Mouse (Mus musculus): ENCODE results near the gene Adamts15. TPM values are rescaled to one million over a fixed set of nuclear protein-coding genes. Genes with fewer than 3 reads are reported as not detected.

The Adamts15 gene
- polyA plus RNA-seq, 1 experiment from 2014 or later = 8.0 TPM

DNA sequence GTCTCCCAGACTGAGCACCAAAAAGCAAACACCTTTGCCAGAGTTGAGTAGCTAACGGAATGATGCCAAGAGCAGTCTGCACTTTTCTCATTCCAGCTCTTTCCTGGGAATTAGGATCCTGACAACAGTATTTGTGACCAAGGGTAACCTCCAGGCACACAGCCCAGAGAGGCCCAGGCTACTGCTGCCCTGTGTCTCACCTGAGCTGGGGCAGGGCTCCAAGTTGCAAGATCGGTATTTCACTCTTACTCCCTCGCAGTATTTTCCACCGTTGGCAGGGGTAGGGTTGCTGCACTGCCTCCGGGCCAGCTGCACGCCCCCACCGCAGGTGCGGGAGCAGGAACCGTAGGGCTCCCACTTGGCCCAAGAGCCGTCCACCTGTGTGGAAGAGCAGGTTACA is 16.4 kb downstream of the Adamts15 start:
- ATAC-seq (replicated peaks; ENCODE audit: low FRiP score) = no peak
- Histone ChIP-seq H3K36me3 (peaks cover 30% of the 10 kb centered on the region), H3K27me3 (no peaks in the 10 kb centered on the region), H3K4me2 (no peak overlapping the region), H3K9ac (no peak overlapping the region), H3K9me3 (replicated peaks) (no peaks in the 10 kb centered on the region), H3K27ac (no peak overlapping the region), H3K4me1 (0 out of 2 replicates have a peak, but pooled peaks cover 3% of the 10 kb centered on the region), H3K4me3 (replicated peaks) (no peak overlapping the region)
- WGBS = 75% methylated on average over 10 of the region's 10 CpGs

DNA sequence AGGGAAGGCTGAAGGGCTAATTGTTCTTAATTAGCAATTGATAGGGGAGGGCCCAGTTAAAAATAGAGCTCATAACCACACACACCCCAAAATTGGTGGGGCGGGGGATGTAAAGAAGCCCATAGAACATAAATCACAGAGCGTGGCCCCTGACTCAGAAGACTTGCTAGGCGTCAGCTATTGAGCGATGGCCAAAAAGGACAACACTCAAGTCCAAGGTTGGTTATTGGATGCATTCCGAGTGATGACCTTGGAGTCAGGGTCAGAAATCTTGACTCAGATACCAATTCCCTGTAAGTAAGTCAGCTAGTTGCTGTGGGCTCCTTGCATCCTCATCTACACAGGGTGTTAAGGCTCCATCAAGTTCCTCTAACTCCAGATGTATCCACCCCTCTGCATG is 19.0 kb downstream of the Adamts15 start:
- no peaks in the 10 kb centered on the region for H3K27me3 ChIP-seq
- peaks cover 33% of the 10 kb centered on the region for H3K36me3 ChIP-seq
- H3K9me3 ChIP-seq (replicated peaks) = no peaks in the 10 kb centered on the region
- H3K4me3 ChIP-seq (replicated peaks) = no peak overlapping the region
- 92% methylated on average over 5 of the region's 5 CpGs for WGBS
- 0 out of 2 replicates have a peak, but pooled peaks cover 3% of the 10 kb centered on the region for H3K4me1 ChIP-seq
- H3K27ac ChIP-seq = no peak overlapping the region
- H3K4me2 ChIP-seq = no peak overlapping the region
- H3K9ac ChIP-seq = no peak overlapping the region
- ATAC-seq (replicated peaks; ENCODE audit: low FRiP score) = no peak

GRCm38 (mm10) chr9:30902641-30903040 is 19.6 kb downstream of the Adamts15 start:
- 92% methylated on average over 7 of the region's 7 CpGs for WGBS
- no peak for ATAC-seq (replicated peaks; ENCODE audit: low FRiP score)

DNA sequence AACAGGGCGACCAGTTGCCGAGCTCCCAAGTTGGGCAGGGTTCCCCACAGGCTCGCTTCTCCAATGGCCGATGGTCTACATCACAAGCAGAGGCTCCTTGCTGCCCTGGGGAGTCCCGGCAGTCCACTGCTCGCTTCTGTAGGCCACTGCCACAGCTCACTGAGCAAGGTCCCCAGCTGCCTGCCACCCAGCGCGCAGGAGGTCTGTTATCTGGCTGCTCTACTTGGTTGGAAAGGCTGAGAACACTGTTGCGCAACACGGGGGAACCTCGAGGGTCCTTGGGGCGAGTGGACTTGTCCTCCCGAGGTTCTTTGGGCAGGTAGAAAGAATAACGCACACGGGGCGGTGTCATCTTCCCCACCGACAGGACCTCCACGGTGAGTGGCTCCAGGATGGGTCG is 20.1 kb downstream of the Adamts15 start:
- H3K9me3 ChIP-seq (replicated peaks) = no peaks in the 10 kb centered on the region

More at GRCm38 (mm10) chr9:30902641-30903040, 19.6 kb downstream of the Adamts15 start:
- Histone ChIP-seq H3K4me3 (replicated peaks) (no peak overlapping the region), H3K9ac (no peak overlapping the region), H3K9me3 (replicated peaks) (no peaks in the 10 kb centered on the region), H3K27me3 (no peaks in the 10 kb centered on the region), H3K4me2 (no peak overlapping the region), H3K36me3 (peaks cover 33% of the 10 kb centered on the region), H3K4me1 (0 out of 2 replicates have a peak, but pooled peaks cover 3% of the 10 kb centered on the region), H3K27ac (no peak overlapping the region)

GRCm38 (mm10) chr9:30897169-30897568 is 25.1 kb downstream of the Adamts15 start:
- no peak for ATAC-seq (replicated peaks; ENCODE audit: low FRiP score)
- WGBS = 76% methylated on average over 2 of the region's 2 CpGs
- Histone ChIP-seq H3K9me3 (replicated peaks) (no peaks in the 10 kb centered on the region), H3K36me3 (peaks cover 18% of the 10 kb centered on the region), H3K4me3 (replicated peaks) (no peak overlapping the region), H3K27me3 (no peaks in the 10 kb centered on the region), H3K9ac (no peak overlapping the region), H3K4me1 (0 out of 2 replicates have a peak, but pooled peaks cover 6% of the 10 kb centered on the region), H3K4me2 (no peak overlapping the region), H3K27ac (no peak overlapping the region)

More for the DNA sequence above, 20.1 kb downstream of the Adamts15 start:
- WGBS = 94% methylated on average over 19 of the region's 19 CpGs
- Histone ChIP-seq H3K27me3 (no peaks in the 10 kb centered on the region), H3K27ac (peak overlapping the region; percentile 13; the same call in 1 of the 2 replicates), H3K4me3 (replicated peaks) (no peak overlapping the region), H3K4me1 (0 out of 2 replicates have a peak, but pooled peaks cover 3% of the 10 kb centered on the region), H3K36me3 (peaks cover 33% of the 10 kb centered on the region), H3K9ac (no peak overlapping the region), H3K4me2 (no peak overlapping the region)
- ATAC-seq (replicated peaks; ENCODE audit: low FRiP score) = 0 out of 2 replicates have a peak, but pooled peaks have one; percentile 6

- ATAC-seq (replicated peaks; ENCODE audit: low FRiP score) = no peak
- peaks cover 13% of the 10 kb centered on the region for H3K36me3 ChIP-seq
- no peaks in the 10 kb centered on the region for H3K9me3 ChIP-seq (replicated peaks)
- no peak overlapping the region for H3K4me3 ChIP-seq (replicated peaks)
- no peaks in the 10 kb centered on the region for H3K27me3 ChIP-seq
- H3K4me1 ChIP-seq = 0 out of 2 replicates have a peak, but pooled peaks cover 6% of the 10 kb centered on the region
- no peak overlapping the region for H3K4me2 ChIP-seq
- no peak overlapping the region for H3K9ac ChIP-seq
- WGBS = 69% methylated on average over 5 of the region's 5 CpGs
- no peak overlapping the region for H3K27ac ChIP-seq
Observed at GRCm38 (mm10) chr9:30896752-30897151, 25.5 kb downstream of the Adamts15 start.

- H3K9ac ChIP-seq = no peak overlapping the region
- no peak overlapping the region for H3K27ac ChIP-seq
- 0 out of 2 replicates have a peak, but pooled peaks cover 2% of the 10 kb centered on the region for H3K36me3 ChIP-seq
- H3K4me1 ChIP-seq = 0 out of 2 replicates have a peak, but pooled peaks cover 6% of the 10 kb centered on the region
- no peaks in the 10 kb centered on the region for H3K27me3 ChIP-seq
- ATAC-seq (replicated peaks; ENCODE audit: low FRiP score) = no peak
- no peaks in the 10 kb centered on the region for H3K9me3 ChIP-seq (replicated peaks)
- WGBS = 84% methylated on average over 3 of the region's 3 CpGs
- no peak overlapping the region for H3K4me3 ChIP-seq (replicated peaks)
- no peak overlapping the region for H3K4me2 ChIP-seq
Observed at GRCm38 (mm10) chr9:30895618-30896017, 26.6 kb downstream of the Adamts15 start.

GRCm38 (mm10) chr9:30886276-30886675 is 36.0 kb downstream of the Adamts15 start:
- Histone ChIP-seq H3K9ac (no peak overlapping the region), H3K4me3 (replicated peaks) (no peak overlapping the region), H3K4me2 (no peak overlapping the region), H3K36me3 (no peaks in the 10 kb centered on the region), H3K27me3 (no peaks in the 10 kb centered on the region), H3K9me3 (replicated peaks) (no peaks in the 10 kb centered on the region), H3K27ac (no peak overlapping the region), H3K4me1 (no peaks in the 10 kb centered on the region)
- ATAC-seq (replicated peaks; ENCODE audit: low FRiP score) = no peak
- 82% methylated on average over 3 of the region's 3 CpGs for WGBS

- Histone ChIP-seq H3K4me1 (no peaks in the 10 kb centered on the region), H3K9me3 (replicated peaks) (no peaks in the 10 kb centered on the region), H3K9ac (no peak overlapping the region), H3K4me2 (no peak overlapping the region), H3K27me3 (no peaks in the 10 kb centered on the region), H3K4me3 (replicated peaks) (no peak overlapping the region), H3K36me3 (no peaks in the 10 kb centered on the region), H3K27ac (no peak overlapping the region)
- 84% methylated on average over 9 of the region's 9 CpGs for WGBS
- no peak for ATAC-seq (replicated peaks; ENCODE audit: low FRiP score)
Observed at GRCm38 (mm10) chr9:30880553-30880952, 41.7 kb downstream of the Adamts15 start.

- WGBS = 76% methylated on average over 2 of the region's 2 CpGs
- no peak for ATAC-seq (replicated peaks; ENCODE audit: low FRiP score)
Observed at GRCm38 (mm10) chr9:30879947-30880273, 42.3 kb downstream of the Adamts15 start.

DNA sequence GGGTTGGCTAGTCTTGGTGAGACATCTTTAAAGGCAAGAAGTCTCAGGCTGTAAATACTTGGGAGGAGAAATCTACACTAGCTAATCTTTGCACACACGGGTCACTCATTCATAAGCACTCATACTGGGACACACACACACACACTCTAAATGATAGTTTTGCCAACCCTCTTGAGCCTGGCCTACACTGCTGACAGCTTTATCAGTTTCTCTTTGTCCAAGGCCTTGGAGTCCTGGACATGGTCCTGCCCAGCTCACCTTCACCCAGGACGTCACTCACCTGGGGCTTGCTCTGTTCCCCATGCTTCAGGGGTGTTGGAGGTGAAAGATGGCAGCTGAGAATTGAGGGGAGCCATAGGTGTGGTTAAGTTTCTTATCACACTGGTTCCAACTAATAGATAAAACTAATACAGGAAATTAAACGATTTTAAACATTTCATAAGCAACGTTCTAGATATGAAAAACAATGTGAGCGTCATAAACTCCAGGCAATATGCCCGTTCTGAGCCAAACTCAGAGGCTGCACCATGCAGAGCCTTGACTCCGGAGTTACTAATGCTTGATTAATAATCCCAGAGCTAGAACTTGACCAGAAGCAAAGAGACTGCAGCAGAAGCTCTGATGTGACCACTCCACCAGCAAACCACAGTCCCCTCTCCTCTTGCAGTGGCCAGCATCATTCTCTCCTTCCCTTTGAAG is 42.9 kb downstream of the Adamts15 start:
- no peak overlapping the region for H3K4me2 ChIP-seq
- H3K9me3 ChIP-seq (replicated peaks) = no peaks in the 10 kb centered on the region
- no peak for ATAC-seq (replicated peaks; ENCODE audit: low FRiP score)
- no peak overlapping the region for H3K4me3 ChIP-seq (replicated peaks)
- no peaks in the 10 kb centered on the region for H3K36me3 ChIP-seq
- WGBS = 86% methylated on average over 7 of the region's 7 CpGs
- H3K9ac ChIP-seq = no peak overlapping the region
- no peaks in the 10 kb centered on the region for H3K27me3 ChIP-seq
- no peak overlapping the region for H3K27ac ChIP-seq
- H3K4me1 ChIP-seq = no peaks in the 10 kb centered on the region

More at GRCm38 (mm10) chr9:30879947-30880273, 42.3 kb downstream of the Adamts15 start:
- Histone ChIP-seq H3K27ac (no peak overlapping the region), H3K4me3 (replicated peaks) (no peak overlapping the region), H3K36me3 (no peaks in the 10 kb centered on the region), H3K4me1 (no peaks in the 10 kb centered on the region), H3K9me3 (replicated peaks) (no peaks in the 10 kb centered on the region), H3K4me2 (no peak overlapping the region), H3K27me3 (no peaks in the 10 kb centered on the region), H3K9ac (no peak overlapping the region)

- Histone ChIP-seq H3K4me3 (replicated peaks) (no peak overlapping the region), H3K27me3 (no peaks in the 10 kb centered on the region), H3K36me3 (no peaks in the 10 kb centered on the region), H3K4me2 (no peak overlapping the region), H3K9ac (no peak overlapping the region), H3K9me3 (replicated peaks) (no peaks in the 10 kb centered on the region), H3K4me1 (no peaks in the 10 kb centered on the region), H3K27ac (no peak overlapping the region)
- no peak for ATAC-seq (replicated peaks; ENCODE audit: low FRiP score)
- 74% methylated on average over 3 of the region's 3 CpGs for WGBS
Observed at GRCm38 (mm10) chr9:30876552-30876951, 45.7 kb downstream of the Adamts15 start.
